Mouse (Mus musculus) E14TG2a.4 (cell line): ENCODE data around the gene Msln.

Experiments used
- CTCF ChIP-seq: conservative IDR thresholded peaks from 2 replicates; pipeline ENCODE4 v1.5.1; 2014; ENCODE audit warnings: low read length
- POU5F1 ChIP-seq: IDR thresholded peaks from 2 replicates; pipeline ENCODE4 v1.6.1; 2014; ENCODE audit warnings: low read length, borderline replicate concordance

DNA sequence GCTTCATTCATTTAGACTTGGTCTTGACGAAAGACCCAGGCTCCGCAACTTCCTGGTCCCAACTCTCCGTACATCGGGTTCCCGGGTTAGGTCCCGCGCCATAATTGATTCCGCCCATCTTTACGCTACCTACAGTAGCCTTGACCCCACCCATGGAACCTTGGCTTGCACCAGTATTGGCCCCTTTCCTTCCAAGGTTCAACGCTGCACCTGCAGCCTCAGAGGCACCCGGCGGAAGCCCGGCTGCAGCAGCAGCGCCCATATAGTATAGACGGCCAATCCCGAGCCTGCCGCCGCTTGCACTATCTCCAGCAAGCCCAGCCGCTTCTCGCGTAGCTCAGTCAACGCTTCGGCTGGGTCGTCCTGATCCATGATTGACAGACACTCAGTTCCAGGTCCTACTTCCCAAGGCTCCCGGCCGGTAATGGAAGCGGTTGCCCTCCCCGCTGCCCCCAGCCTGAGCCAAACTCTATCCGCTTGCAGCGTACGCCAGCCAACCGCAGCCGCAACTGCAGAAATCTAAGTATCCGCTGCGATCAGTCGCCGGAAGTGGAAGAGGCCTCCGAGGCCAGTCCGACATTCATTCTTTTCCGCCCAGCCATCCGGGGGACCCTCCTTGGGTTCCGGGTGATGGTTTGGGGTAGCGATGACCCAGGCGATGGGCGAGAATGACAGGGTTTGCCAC is 37.8 kb upstream of the Msln start:
- TF ChIP-seq CTCF (no peak), POU5F1 (no peak)
